Mouse (Mus musculus) adrenal gland, adult 18-20 months (tissue): ENCODE results near the gene Cd101. TPM values are rescaled to one million over a fixed set of nuclear protein-coding genes. Genes with fewer than 3 reads are reported as not detected.
A peak's percentile ranks its signal among the peaks of the same experiment; 100 is the strongest.

Experiments
- DNase-seq, 2 experiments: peaks; one replicate each; pipeline ENCODE4 v3.0.0; 2021 to 2022; ENCODE audit warnings: low spot score in 2 of 2
- long read RNA-seq, 2 experiments: library from polyadenylated mRNA; stranded (forward); transcript quantifications; one replicate each; pipeline ENCODE4 v2.0.0; 2021
- total RNA-seq, 2 experiments: library from RNA; stranded (reverse); gene quantifications; 1 replicate in 1 of 2; 2 replicates in 1 of 2; pipeline ENCODE4 v1.2.3; 2021

Cd101 gene
- total RNA-seq = under 1 TPM in 1 of 2 experiments, not detected in 1; 0.10 TPM
- long read RNA-seq, experiment 1 = 0 reads
- long read RNA-seq, experiment 2, partial matches to known transcripts = 1 of 1 reads
- long read RNA-seq, experiment 2, other reads (novel, unspliced or antisense) = 0 of 1 reads

- DNase-seq = no peak
Observed at GRCm38 (mm10) chr3:101029339-101029738, at the start of gene Cd101. TSS of gene Cd101 (minus strand) at chr3:101029556.

DNA sequence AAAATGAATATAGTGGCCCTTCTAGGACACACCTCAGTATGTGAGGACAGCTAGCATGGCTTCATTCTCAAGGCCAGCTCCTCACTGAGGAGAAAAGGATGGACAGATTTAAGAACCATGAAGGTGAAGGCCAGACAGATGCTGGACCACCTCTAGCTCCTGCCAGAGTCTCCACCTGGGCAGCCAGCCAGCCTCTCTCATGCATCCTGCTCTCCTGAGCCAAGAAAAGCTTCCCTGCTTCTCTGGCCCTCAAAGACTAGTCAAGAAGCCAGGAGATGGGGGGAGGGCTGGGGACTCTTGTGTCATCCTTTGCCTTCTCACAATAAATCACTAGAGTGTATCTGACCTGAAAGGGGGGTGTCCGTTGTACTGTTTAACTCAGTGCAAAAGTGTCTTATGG lies 49.0 kb upstream of the Cd101 start:
- no peak for DNase-seq

DNA sequence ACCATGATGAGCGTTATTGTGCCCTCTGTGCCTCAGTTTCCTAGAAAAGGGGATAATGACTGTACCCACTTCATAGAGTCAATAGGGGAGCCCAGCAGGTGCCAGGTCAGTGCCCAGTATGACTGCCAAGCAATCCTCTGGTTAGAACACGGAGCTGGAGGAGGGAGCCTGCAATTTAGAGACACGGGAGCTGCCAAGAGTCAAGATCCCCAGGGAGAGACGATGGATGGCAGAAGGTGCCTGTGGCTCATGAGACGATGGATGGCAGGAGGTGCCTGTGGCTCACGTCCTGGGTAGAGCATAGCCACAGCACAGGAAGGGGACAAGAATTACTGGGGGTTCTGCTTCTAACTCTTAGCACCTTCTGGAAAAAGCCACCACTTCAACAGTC lies 48.3 kb upstream of the Cd101 start:
- no peak for DNase-seq

- no peak for DNase-seq
Observed at GRCm38 (mm10) chr3:101076966-101077709, 47.8 kb upstream of the Cd101 start.

- DNase-seq = no peak
Observed at GRCm38 (mm10) chr3:101075866-101076265, 46.5 kb upstream of the Cd101 start.

DNA sequence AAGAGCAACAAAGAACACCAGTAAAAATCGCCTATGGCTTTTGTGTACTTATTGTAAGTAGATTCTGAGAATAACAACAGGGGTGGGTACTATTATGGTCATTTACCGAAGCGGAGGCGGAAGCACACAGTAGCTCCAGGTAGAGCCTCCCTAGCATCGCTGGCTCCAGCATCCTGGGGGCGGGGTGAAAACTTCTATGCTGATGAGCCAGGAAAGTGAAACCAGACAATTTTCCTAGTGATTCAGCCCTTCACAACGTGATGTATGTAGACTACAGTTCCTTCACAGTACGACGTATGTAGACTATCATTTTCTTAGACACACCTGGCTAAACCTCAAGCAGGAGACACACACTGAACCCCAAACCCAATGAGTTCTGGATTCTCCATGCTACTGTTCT lies 44.0 kb upstream of the Cd101 start:
- DNase-seq = no peak

GRCm38 (mm10) chr3:101072506-101073215 lies 43.3 kb upstream of the Cd101 start:
- no peak for DNase-seq

DNA sequence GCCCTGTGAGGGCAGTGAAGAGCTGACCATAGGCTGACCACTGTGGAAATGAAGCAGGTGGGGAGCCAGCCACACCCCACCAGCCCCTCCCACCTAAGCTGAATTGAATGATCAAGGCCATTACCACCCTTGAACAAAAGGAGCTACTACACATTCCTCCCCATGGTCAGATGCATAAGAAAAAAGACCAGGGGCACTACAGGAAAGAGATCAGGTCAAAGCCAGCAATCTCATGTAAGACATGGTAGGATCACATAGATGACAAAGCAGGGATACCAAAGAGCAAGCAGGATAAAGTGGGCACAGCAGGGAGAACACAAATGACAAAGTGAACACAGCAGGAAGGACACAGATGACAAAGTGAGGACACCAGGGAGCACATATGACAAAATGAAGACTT lies 42.2 kb upstream of the Cd101 start:
- no peak for DNase-seq

GRCm38 (mm10) chr3:101070796-101071235 lies 41.5 kb upstream of the Cd101 start:
- DNase-seq = no peak

DNA sequence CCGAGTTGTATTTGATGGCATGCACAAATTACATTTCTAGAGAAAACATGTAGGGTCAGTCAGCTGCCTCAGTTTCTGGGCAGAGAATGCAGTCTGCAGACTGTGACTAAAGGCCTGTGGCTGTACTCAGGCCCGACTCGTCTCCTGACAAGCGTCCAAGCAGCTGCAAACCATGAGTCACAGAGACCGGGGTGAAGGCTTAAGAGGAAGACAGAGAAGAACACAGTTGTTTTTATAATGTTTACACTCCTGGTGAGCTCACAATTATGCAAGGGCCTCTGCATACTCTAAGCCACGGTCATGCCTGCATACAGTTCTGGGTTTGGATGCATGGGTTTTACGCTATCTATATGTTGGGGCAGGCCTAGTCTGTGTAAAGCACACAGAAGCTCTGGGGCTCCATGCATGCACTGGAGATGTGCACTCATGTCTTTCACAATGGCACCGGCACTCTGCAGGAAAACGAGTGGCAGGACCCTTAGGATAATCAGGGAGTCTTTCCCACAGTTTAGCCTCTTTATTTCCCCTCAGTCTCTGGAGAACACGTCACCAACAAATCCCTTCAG lies 41.0 kb upstream of the Cd101 start:
- peak; percentile 28 to 48 for DNase-seq

DNA sequence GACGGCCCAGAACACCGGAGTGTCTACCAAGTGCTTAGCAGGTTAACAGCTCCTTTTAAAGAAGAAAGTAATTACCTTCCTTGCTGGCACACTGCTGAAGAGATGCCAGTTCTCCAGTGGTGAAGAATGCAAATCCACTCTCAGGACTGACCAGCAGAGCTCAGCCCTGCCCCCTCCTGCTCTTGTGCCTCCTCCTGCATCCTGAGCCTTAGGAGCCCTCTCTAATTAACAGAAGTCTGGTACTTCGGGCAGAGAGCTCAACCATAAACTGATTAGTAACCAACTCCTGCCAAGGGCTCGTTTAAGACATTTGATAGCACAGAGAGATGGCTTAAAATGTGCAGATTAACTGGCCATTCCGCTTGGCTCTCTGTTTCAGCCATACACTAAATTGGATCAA lies 39.3 kb upstream of the Cd101 start:
- no peak for DNase-seq

GRCm38 (mm10) chr3:101066175-101066574 lies 36.8 kb upstream of the Cd101 start:
- DNase-seq = no peak

DNA sequence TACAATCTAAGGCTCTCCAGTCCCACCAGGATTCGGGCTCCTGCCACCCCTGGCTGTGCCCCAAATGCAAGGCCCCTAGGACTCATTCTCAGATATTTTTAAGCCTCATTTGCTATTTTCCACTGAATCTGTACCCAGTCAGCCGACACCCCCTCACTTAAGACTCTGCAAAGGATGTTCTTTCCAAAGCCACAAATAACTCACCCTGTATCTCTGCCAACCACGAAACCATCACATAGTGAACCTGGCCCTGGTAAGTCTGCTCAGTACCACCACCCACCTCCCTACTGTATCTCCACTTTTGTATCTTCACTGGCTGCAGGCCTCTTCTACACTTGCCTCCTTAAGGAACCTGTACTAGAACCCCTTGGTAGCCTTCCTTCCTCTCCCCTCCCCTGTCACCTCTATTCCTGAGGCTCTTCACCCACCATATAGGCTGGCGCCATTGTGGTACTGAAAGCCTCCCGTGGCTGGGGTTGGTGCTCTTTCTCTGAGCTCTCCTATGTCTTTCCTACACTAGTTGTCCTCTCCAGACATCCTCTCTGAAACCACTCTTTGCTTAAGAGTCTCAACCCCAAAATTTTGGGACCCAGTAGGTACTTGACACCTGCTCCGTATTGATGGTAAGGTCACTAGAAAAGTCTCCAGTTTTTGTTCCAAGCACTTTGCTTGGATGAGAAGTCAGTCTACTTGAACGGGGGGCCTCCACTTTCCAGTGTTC lies 32.7 kb upstream of the Cd101 start:
- DNase-seq = no peak

DNA sequence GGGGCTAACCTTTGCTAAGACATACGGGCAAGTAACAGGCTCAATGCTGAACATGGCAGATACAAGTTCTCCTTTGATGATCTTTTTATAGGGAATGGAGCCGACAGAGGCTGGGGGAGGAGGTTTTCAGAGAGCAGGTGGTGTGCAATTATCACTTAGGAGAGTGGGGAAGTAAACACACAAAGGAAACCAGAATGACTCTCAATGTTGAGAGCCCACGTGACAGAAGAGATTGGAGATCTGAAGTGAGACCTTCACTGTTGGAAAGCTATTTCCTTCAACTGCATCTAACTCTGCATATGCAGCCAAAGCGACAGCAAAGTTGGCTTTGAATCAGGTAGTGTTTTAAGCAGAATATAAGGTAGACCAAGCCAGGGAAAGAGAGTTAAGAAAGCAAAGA lies 29.9 kb upstream of the Cd101 start:
- DNase-seq = no peak

DNA sequence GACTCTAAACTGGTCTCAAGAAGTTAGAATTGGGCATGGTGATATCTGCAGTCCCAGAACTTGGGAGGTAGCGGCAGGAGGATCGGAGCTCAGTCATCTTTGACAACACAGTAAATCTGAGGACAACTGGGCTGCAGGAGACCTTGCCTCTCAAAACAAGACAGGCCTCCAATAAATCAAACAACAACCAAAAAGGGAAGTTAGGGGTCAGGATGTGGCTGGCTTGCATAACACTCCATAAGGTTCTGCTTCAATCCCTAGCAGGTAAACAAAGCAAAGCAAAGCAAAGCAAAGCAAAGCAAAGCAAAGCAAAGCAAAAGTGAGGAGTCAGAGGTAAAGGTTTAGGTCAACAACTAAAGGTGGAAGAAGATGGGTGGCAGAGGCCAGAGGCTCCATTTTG lies 28.8 kb upstream of the Cd101 start:
- DNase-seq = no peak

DNA sequence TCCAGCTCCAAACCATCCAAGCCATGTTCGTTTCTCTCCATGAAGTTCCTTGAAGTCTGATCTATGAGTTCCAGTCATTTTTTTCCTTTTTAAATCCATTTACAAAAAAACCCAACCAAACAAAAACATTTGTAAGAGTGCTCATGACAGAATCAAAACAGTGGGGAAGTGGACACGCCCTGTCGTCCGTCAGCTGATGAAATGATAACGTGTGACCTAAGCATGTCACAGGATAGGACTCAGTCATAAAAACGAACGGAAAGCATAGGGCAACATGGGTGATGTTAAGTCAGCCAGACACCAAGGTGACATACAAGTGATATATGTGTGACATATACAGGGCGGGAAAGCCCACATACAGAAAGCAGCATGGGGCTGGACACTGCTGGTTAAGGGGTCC lies 25.9 kb upstream of the Cd101 start:
- DNase-seq = no peak

GRCm38 (mm10) chr3:101051601-101052000 lies 22.2 kb upstream of the Cd101 start:
- no peak for DNase-seq

GRCm38 (mm10) chr3:101049997-101050396 lies 20.6 kb upstream of the Cd101 start:
- no peak for DNase-seq

- DNase-seq = no peak
Observed at GRCm38 (mm10) chr3:101048781-101049180, 19.4 kb upstream of the Cd101 start.

DNA sequence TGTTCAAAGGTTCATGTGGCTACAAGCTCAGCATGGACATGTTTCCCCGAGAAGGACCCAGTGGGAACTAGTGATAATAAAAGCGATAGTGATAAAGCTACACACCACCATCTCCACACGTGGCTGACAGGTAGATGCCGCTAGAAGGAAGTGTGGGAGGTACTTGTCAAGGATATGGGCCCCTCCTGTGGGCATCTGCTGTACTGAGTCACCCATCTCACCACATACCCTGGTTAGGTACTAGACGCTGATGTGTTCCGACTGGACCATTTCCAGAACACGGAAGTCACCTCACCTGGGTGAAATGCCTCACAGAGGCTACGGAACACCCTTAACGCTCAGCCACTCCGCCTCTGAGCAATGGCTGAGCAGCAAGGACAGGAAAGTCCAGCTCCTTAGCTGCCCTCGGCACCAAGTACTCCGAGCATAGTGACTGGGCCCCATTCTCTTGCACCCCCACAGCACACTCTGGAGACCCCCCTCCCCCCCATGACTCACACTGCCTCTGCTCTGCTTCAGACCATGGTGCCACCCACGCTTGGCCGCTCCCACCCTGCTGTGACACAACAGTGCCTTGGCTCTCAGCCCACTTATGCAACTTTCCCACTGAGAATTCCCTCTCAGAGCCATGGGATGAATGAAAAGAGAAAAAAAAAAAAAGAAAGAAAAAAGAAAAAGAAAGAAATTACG lies 18.4 kb upstream of the Cd101 start:
- peak; percentile 67 to 68 for DNase-seq

- peak in 1 of 2 experiments; percentile 29 for DNase-seq
Observed at GRCm38 (mm10) chr3:101045431-101045830, 16.1 kb upstream of the Cd101 start.
